Mouse (Mus musculus) brain, embryonic 14.5 days (tissue): ENCODE measurements around the gene Pole.

Experiments
- CTCF ChIP-seq: fragments of 200-500 bp; IDR thresholded peaks from 2 replicates; pipeline ENCODE4 v1.5.1; 2012; ENCODE audit warnings: inconsistent platforms, mild to moderate bottlenecking, moderate library complexity, borderline replicate concordance; ENCODE audit not compliant: insufficient read depth, insufficient read length; ENCODE audit errors: extremely low read depth
- POLR2A ChIP-seq: fragments of 200-500 bp; IDR thresholded peaks from 2 replicates; pipeline ENCODE4 v1.6.1; 2012; ENCODE audit warnings: mild to moderate bottlenecking, inconsistent platforms, borderline replicate concordance; ENCODE audit not compliant: poor library complexity, insufficient read depth, insufficient read length, severe bottlenecking; ENCODE audit errors: extremely low read depth

DNA sequence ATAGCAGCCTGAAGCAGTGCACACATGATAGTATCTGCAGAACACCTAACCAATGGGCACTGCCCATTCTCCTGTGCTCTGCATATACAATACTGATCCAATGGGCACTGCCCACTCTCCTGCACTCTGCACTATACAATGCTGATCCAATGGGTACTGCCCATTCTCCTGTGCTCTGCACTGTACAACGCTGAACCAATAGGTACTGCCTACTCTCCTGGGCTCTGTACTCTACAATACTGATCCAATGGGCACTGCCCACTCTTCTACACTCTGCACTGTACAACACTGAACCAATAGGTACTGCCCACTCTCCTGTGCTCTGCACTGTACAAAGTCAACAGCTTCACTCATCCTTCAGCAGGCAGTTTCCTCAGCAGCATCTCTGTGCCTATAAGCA is 9.2 kb upstream of the Pole start:
- TF ChIP-seq POLR2A (no peak), CTCF (no peak)
